Mouse (Mus musculus) left cerebral cortex, postnatal 25 days (tissue): ENCODE results near the gene Sept1. TPM values are rescaled to one million over a fixed set of nuclear protein-coding genes. Genes with fewer than 3 reads are reported as not detected.
A peak's percentile ranks its signal among the peaks of the same experiment; 100 is the strongest.
"Not testable (repeated sequence)": the region's sequence is repeated elsewhere in the genome, so short reads cannot be mapped to it uniquely, and the experiment has no call there.

Source experiments
- DNase-seq, 2 experiments: peaks; one replicate each; pipeline ENCODE4 v3.0.0; 2022; ENCODE audit warnings: low spot score in 2 of 2, mixed read lengths in 1 of 2
- intact Hi-C: fragments of 180-260 bp; cut with DNase I; formaldehyde crosslinking; loops from one replicate; pipeline ENCODE4 v1.15.1; 2025
- total RNA-seq, 2 experiments: library from RNA; stranded (reverse); gene quantifications; 2 replicates each; pipeline ENCODE4 v1.2.3; 2021

Gene Sept1
- total RNA-seq, 2 experiments from 2014 or later, result 3.4 to 3.6 TPM

DNA sequence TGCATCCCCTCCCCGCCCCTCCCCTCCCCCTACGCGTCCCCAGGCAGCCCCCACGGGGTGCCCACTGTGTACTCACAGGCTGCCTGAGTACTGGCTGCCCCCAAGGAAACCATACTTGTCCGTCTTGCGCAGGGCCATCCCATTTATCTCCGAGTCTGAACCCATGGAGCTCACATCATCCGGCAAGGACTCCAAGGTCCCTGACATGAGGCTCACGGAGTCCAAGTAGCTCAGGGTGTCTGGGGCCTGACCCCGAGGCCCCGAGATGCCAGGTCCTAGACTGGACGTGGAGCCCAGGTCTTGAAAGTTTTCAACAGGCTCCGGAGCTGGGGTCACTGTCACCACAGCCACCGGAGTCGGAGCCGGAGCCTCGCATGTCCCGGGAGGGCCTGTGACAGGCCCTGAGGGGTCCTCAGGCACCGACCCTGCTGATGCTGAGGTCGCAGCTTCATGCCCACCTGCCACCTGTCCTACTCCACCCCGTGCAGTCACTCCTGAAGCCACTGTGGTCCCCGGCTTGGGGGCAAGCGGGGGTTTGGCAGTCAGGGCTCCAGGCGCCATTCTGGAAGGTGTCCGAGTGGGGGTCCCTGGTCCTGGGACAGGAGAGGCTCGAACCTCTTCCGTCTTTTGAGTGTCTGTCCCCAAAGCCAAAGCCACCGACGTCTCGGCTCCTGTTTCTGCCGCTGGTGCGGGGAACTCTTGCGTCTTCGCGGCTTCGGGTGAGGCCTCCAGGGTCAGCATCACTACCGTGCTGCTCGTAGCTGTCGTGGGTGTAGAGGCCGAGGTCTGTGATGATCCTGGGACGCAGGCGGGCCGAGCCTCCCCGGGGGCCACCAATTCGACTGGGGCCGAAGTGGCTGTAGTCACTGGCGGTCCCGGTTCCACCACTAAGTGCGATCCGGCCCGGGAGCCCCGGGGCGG is 25.3 kb downstream of the Sept1 start:
- intact Hi-C loops, result no loop called here
- no peak for DNase-seq

DNA sequence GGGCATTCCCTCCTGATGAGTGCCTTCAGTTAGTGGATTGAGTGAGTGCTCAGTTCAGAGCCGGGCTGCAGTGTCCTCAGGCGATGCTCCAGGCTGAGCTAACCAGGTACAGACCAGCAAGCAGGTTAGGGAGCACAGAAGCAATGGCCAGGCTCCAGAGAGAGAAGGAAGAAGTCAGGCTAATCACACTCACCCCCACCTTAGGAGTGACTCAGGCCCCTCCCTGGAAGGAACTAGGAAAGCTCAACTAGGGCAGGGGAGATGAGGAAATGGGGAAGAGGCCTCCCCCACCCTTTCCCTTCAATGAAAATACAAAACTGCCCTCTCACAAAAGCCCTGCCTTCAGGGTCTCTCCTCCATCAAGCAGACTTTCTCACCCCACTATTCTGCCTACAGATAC is 26.3 kb downstream of the Sept1 start:
- intact Hi-C loops, result no loop called here
- no peak for DNase-seq

DNA sequence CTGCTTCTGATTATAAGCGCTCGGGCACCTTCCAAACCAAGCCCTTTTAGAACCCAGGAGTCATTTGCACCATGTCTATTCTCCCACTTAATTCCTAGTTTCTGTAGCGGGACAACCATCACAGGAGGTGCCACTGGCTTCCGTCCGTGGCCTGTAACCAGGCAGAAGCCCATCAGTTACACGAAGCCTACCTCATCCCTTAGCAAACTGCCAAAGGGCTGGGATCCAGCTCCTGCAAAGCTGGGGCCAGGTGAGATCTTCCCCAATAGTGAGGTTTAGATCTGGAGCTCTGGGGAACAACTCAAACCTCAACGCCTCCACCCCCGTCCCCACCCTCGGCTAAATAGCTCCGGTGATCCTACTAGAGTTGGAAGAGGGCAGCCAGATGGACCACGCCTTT is 36.4 kb downstream of the Sept1 start:
- intact Hi-C loops, result no loop called here
- no peak for DNase-seq

DNA sequence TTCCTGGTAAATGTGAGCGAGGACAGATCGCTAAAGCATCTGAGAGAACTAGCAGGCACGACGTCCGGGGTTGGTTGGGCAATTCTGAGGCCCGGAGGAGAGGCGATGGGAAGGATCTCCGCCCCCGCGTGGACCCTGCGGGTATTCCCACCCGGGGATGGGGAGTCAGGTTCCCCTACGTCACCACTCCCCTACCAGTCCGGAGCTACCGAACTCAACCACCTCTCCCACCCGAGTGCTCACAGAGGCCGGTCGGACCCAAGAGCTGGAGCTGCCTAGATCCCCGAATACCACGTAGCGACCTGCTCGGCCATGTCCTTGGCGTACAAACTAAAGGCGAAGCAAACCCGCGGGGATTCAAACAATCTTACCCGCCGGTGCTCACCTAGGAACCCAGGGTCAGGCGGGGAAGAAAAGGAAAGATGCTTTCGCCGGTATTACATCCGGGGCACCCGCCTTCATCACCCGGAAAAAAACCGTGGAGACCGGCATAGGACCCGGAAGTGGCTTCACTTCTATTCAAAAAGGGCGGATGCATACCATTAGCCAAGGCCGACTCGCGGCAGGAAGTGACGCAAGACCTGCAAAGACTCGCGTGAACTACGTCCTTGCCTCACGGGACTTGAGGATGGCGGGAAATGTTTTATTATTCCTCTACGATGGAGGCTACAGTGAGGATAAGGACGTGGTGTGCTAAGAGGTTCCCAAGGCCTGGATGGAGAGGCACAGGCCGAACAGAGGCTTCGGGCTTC is 37.2 kb downstream of the Sept1 start, which contains the start of gene Cd2bp2:
Cd2bp2 (minus strand) TSS at position 507 of the 752 bp plus-strand sequence.
- intact Hi-C loops, result no loop called here
- DNase-seq, result peak; percentile 95 to 99

DNA sequence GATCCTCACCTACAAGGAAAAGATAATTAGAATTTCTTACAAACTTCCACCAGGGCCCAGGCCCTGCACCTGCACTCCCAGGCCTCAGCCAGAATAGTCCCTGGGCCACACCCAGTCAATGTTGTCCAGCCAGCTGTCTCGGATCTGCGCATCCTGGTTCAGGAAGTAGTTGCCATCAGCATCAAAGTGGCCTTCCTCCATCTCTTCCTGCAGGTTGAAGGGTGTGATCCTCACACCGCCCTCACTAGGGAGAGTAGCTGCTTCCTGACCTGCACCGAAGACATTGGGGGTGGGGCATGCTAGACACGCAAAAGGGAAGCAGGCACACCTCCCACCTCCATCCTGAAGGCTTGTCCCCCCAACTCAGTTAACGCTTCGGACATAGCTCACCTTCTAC is 38.3 kb downstream of the Sept1 start:
- intact Hi-C loops, result no loop called here
- no peak for DNase-seq

DNA sequence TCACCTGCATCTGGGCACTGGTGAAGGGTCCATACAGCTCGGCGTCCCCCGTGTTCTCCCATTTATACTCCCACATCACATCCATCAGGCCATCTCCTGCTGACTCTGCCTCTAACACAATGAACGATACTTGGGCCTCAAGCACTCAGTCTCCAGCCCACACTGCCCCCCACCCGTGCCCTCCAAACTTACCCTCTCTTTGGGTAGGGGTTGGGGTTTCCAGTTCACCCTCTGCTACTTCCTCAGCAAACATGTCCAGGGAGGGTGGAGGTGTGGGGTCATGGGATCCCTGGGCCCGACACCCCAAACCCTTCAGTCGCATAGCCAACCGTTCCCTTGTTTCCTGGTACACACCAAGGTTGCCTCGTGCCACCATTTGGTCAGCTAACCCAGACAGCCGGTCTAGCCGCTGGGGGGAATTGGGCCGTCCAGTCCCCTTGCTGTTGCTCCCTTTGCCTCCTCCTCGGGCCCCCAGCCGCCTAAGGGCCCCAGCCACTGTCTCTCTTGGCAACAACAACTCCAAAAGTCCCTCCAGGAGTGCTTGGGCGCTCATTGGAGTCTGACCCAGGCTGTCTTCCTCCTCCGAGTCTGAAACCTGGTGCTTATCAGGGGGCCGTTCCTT is 38.8 kb downstream of the Sept1 start:
- no peak for DNase-seq
- intact Hi-C loops, result no loop called here

DNA sequence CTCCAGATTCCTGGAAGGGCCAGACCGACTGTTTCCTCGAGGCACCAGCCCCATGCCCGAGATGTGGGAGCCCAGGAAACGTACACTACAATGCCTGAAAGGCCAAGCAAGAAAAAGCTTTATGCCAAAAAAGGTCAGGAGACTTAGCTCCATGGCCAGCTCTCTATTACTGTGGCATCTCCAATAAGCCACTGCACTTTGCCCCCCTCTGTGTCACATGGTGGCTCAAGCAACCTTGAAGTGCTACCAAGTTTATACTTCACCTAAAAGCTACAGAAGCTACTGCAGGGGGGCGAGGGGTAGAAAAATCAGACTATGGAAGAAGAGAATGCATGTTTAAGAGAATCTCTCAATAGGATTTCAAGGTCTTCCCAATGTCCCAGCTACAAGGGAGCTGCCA is 39.9 kb downstream of the Sept1 start:
- no peak for DNase-seq
- intact Hi-C loops, result no loop called here

DNA sequence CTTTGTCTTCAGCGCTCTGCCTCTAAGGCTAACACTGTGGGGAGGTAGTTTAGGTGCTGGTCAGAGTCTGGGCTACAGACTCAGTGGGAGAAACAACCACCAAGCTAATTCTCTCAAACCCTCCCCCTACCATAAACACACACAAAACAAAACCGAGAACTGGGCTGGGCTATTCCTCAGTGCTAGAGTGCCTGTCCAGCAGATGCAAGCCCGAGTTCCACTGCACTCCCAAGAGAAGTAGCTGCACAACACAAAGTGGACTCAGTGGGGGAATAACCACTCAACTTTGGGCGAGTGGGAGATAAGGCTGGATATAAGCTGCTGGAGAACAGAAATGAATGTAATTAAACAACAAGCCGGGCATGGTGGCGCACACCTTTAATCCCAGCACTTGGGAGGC is 42.3 kb downstream of the Sept1 start:
- no peak for DNase-seq
- intact Hi-C loops, result no loop called here

DNA sequence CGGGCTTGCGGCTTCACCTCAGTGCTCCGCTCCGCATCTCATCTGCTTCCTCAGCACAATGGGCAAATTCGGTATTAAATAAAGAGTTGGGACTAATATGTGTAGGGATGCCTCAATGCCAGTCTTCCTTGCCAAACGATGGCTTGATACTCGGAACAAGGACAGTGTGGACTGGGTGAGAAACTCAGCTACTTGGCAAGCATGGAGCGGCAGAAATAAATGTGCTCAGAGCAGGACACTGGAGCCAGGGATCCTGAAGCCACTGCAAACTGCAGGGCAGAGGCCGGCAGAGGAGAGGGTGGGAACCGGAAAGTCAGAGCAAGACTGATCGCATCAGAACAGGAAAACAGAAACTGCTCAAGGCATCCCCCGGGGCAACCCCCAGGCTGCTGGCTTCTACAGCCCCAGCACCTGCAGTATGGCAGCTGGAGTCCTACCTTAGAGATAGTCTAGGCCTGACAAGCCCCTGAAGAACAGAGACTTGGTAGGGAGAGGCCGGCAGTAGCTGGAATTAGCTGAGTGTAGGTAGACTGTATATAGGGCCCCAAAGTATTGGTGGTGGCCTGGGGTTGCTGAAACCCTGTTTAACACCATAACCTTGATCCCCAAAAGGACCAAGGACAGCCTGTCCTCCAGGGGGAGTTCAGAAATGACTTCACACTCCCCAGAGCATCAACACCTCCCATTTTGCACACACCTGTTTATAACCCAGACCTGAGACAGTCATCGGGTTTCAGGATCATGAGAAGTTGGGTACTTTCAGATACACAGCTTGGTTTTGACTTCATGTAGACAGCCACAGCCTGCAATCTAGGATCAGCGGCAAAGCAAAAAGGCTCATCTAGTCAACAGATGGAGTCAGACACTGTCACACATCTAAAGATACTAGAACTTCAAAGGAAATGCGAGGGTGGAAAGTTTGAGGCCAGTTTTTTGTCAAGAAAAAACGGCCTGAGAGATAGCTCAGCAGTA is 44.3 kb downstream of the Sept1 start:
- intact Hi-C loops, result loop anchor here (5.0 to 10.0 kb wide), 2 partner anchors 71 to 354 kb away; partner anchors contain the start of gene 4930451I11Rik
- no peak for DNase-seq

DNA sequence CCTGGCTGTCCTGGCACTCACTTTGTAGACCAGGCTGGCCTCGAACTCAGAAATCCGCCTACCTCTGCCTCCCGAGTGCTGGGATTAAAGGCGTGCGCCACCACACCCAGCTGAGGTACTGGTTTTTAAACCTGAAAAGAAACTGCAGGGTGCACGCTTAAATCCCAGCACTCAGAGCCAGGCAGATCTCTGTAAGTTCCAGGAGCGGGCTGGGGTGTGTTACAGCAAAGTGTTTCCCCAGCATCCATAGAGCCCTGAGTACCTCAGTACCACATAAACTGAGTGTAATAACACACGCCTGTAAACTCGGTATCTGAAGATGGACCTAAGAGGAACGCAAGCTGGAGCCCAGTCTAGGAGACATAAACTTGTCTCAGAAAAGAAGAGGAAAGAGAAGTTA is 45.6 kb downstream of the Sept1 start:
- no peak for DNase-seq
- intact Hi-C loops, result loop anchor here (5.0 to 10.0 kb wide), 2 partner anchors 70 to 353 kb away; partner anchors contain the start of gene 4930451I11Rik

DNA sequence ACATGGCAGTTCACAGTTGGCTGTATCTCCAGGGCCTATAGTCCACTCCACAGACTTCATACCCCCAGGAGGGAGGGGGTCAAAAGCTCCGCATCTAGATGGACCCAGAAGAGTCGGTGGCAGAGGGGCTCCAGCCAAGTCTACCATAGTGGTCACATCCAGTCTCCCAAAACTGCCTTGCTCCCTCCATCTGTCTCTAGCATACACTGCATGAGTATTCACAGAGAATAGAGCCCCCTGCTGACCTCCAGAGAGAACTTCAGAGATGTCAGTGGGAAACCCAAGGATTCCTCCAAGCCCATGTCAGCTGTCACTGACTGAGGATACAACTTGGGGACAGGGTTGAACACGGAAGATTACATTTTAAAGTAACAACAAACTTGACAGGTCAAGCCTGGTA is 47.3 kb downstream of the Sept1 start:
- intact Hi-C loops, result loop anchor here (5.0 to 10.0 kb wide), 2 partner anchors 68 to 351 kb away; partner anchors contain the start of gene 4930451I11Rik
- DNase-seq, result peak in 1 of 2 experiments; percentile 41

DNA sequence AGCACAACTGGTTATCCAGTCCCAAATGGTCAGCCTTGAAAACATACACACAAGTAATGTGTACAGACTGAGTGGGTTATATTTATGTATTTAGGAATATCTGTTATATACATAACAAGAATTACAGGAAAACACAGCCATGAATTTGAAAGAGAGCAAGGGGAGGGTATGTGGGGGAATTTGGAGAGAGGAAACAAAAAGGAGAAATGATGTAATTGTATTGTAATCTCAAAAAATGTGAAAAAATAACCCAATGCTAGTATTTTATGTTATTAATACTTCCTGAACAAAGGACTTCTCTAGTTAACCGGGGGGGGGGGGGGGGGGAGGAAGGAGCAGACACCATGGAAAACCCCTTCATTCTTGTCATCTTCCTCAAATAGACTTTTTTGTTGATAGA is 48.2 kb downstream of the Sept1 start:
- DNase-seq, result no peak
- intact Hi-C loops, result loop anchor here (5.0 to 10.0 kb wide), 2 partner anchors 67 to 350 kb away; partner anchors contain the start of gene 4930451I11Rik

DNA sequence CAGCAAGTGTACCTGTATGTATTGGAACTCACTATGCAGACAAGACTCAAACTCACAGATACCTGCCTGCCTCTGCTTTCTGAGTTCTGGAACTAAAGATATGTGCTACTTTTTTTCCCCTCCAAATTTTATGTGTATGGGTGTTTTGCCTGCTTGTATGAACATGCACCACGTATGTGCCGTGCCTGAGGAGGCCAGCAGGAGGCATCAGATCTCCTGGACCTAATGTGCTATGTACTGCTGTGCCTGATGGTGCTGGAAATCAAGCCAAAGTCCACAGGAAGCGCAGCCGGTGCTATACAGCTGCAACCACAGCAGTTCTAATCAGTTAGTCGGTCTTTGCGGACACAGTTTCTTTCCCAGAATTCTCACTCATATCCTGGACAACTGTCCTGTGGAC is 49.1 kb downstream of the Sept1 start:
- intact Hi-C loops, result loop anchor here (10.0 kb wide), 1 partner anchor 349 kb away; the partner anchor contains the start of gene 4930451I11Rik
- no peak for DNase-seq

DNA sequence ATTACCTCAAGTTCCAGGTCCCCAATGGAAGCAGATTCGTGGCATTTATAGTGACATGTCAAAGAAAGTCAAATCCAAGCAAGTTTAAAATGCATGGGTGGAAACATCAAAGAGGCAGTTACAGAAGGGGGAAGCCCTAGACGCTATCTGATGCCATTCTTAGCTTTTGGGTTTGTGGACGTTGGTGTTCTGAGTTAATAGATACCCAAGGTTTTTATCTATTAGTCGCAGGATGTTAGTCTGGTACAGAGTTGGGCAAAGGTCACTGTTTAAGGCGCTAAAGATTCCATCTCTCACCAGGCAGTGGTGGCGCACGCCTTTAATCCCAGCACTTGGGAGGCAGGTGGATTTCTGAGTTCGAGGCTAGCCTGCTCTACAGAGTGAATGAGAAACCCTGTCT is 49.6 kb downstream of the Sept1 start:
- intact Hi-C loops, result loop anchor here (10.0 kb wide), 1 partner anchor 349 kb away; the partner anchor contains the start of gene 4930451I11Rik

DNA sequence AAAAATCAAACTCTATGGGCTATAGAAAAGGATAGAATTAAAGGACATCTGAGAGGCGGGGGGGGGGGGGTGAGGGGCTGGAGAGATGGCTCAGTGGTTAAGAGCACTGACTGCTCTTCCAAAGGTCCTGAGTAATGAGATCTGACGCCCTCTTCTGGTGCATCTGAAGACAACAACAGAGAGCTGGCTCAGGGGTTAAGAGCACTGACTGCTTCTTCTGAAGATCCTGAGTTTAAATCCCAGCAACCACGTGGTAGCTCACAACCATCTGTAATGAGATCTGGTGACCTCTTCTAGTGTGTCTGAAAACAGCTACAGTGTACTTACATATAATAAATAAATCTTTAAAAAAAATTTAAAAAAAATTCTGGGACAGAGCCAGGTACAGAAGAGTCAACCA is 51.2 kb downstream of the Sept1 start:
- not testable (repeated sequence) for DNase-seq
- intact Hi-C loops, result loop anchor here (10.0 kb wide), 1 partner anchor 347 kb away; the partner anchor contains the start of gene 4930451I11Rik

More for the DNA sequence above, 49.6 kb downstream of the Sept1 start:
- DNase-seq, result no peak

DNA sequence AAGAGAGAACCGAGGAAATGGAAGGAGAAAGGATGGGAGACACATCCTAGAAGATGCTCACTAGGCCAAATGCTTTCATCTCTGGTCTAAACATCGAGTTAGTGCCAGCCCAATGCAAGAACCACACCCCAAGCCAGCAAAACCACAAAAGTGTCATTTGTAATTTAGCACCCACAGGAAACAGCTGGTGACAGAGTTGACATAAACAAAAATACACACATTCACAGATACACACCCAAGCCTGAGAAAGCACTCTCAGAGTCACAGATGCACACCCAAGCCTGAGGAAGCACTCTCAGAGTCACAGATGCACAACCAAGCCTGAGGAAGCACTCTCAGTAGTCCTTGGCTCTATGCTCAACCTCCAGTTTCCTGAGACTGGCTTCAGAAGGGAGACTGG is 52.1 kb downstream of the Sept1 start:
- intact Hi-C loops, result loop anchor here (10.0 kb wide), 1 partner anchor 346 kb away; the partner anchor contains the start of gene 4930451I11Rik
- DNase-seq, result no peak

DNA sequence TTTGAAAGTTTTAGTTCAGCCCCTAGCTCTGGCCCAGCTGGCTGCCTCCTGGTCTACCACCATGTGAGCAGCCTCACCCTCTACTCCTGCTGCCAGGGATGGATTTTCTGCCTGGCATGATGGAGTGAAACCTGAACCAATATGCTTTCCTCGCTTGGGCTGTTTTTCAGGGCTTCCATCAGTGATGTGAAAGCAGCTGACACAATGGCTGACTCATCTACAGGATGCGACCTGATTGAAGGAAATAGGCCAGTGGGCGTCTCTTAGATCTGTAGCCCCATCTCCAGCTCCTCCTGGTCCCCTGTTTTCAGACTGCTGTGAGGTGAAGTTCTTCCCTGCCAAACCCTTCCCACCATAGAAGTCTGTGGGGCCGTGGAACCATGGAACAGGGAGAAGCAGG is 56.0 kb downstream of the Sept1 start:
- intact Hi-C loops, result loop anchor here (5.0 kb wide), 1 partner anchor 40 kb away; the partner anchor contains the start of gene Spn
- DNase-seq, result no peak

DNA sequence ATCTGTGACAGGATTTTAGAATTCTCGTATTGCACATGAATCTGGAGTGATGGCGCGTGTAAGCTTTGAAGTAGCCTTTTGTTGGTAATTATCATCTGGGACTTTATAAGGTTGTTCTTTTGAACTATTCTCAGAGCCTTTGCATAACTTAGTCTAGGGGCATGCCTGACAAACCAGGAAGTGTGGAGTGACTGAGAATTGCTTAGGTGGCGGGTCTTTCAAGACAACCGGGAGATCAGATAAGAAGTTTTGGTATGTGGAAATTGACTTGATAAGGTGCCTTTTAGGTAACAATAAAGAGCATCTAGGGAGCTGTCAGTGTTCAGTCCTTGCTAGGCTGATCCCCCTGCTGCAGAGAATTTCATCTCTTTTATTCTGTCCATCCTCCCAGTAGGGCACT is 66.4 kb downstream of the Sept1 start:
- intact Hi-C loops, result loop anchor here (10.0 kb wide), 1 partner anchor 102 kb away; no protein-coding TSS in a partner anchor
- DNase-seq, result no peak
